Mouse (Mus musculus) limb, embryonic 10.5 days (tissue): Measurements from ENCODE around the gene Cdh23. TPM values are rescaled to one million over a fixed set of nuclear protein-coding genes. Genes with fewer than 3 reads are reported as not detected.
A peak's percentile ranks its signal among the peaks of the same experiment; 100 is the strongest.

Experiments
- DNase-seq: peaks from one replicate; pipeline ENCODE4 v3.0.0-alpha.2; 2017; ENCODE audit warnings: low spot score
- H3K27ac ChIP-seq: fragments of 300-500 bp; sonication (generic); 2 replicates; pipeline ENCODE4 v1.5.1; 2016; ENCODE audit warnings: mild to moderate bottlenecking
- H3K27me3 ChIP-seq: fragments of 300-500 bp; sonication (generic); 2 replicates; pipeline ENCODE4 v1.6.1; 2016; ENCODE audit warnings: low read depth, mild to moderate bottlenecking; ENCODE audit not compliant: poor library complexity, severe bottlenecking
- H3K36me3 ChIP-seq: fragments of 300-500 bp; sonication (generic); 2 replicates; pipeline ENCODE4 v1.6.1; 2016; ENCODE audit warnings: mild to moderate bottlenecking, moderate library complexity
- H3K4me1 ChIP-seq: fragments of 300-500 bp; sonication (generic); 2 replicates; pipeline ENCODE4 v1.6.1; 2016
- H3K4me3 ChIP-seq: fragments of 300-500 bp; sonication (generic); 2 replicates; pipeline ENCODE4 v1.5.1; 2016; ENCODE audit warnings: mild to moderate bottlenecking, moderate library complexity
- H3K9me3 ChIP-seq: fragments of 300-500 bp; sonication (generic); replicated peaks from 2 replicates; pipeline ENCODE4 v1.6.1; 2016; ENCODE audit warnings: mild to moderate bottlenecking
- WGBS: fragments of 180-500 bp; shearing (Covaris S2); methylation state at CpG from one replicate; pipeline ENCODE4 v1.1.7; 2016; 5-methylcytosine and 5-hydroxymethylcytosine counted together
- polyA plus RNA-seq: library from polyadenylated mRNA; unstranded; fragments of >200 nt; fragmentation: Nextera tagmentation; extraction: Ambion mirVana; gene quantifications from 2 replicates; pipeline ENCODE4 v1.2.1, GENCODE M21; 2016

Cdh23 gene
- polyA plus RNA-seq, 1 experiment from 2014 or later: 0.36 TPM

- Histone ChIP-seq H3K4me3 (no peak overlapping the region), H3K27ac (0 out of 2 replicates have a peak overlapping the region, but pooled peaks have one; percentile 19), H3K4me1 (peaks cover 39% of the 10 kb centered on the region), H3K27me3 (no peaks in the 10 kb centered on the region), H3K36me3 (no peaks in the 10 kb centered on the region), H3K9me3 (no peaks in the 10 kb centered on the region)
- 79% methylated on average over 2 of the region's 2 CpGs for WGBS
- DNase-seq: no peak
Observed at GRCm38 (mm10) chr10:60370098-60370497, 326.2 kb downstream of the Cdh23 start.

- Histone ChIP-seq H3K36me3 (no peaks in the 10 kb centered on the region), H3K4me1 (peaks cover 40% of the 10 kb centered on the region), H3K27ac (0 out of 2 replicates have a peak overlapping the region, but pooled peaks have one; percentile 19), H3K4me3 (no peak overlapping the region), H3K9me3 (no peaks in the 10 kb centered on the region), H3K27me3 (no peaks in the 10 kb centered on the region)
- no peak for DNase-seq
- WGBS: 82% methylated on average over 6 of the region's 6 CpGs
Observed at GRCm38 (mm10) chr10:60369405-60369804, 326.9 kb downstream of the Cdh23 start.

- WGBS: 76% methylated on average over 4 of the region's 4 CpGs
- Histone ChIP-seq H3K36me3 (no peaks in the 10 kb centered on the region), H3K4me1 (peaks cover 40% of the 10 kb centered on the region), H3K4me3 (no peak overlapping the region), H3K27me3 (no peaks in the 10 kb centered on the region), H3K27ac (no peak overlapping the region), H3K9me3 (no peaks in the 10 kb centered on the region)
- no peak for DNase-seq
Observed at GRCm38 (mm10) chr10:60367904-60368303, 328.4 kb downstream of the Cdh23 start.

GRCm38 (mm10) chr10:60367145-60367544 is 329.1 kb downstream of the Cdh23 start:
- H3K36me3 ChIP-seq: no peaks in the 10 kb centered on the region
- no peaks in the 10 kb centered on the region for H3K9me3 ChIP-seq
- H3K4me1 ChIP-seq: peaks cover 44% of the 10 kb centered on the region
- H3K4me3 ChIP-seq: no peak overlapping the region
- no peak overlapping the region for H3K27ac ChIP-seq
- H3K27me3 ChIP-seq: no peaks in the 10 kb centered on the region
- 73% methylated on average over 2 of the region's 2 CpGs for WGBS
- DNase-seq: no peak

GRCm38 (mm10) chr10:60363426-60363825 is 332.9 kb downstream of the Cdh23 start:
- WGBS: 65% methylated on average over 6 of the region's 6 CpGs
- Histone ChIP-seq H3K9me3 (no peaks in the 10 kb centered on the region), H3K27ac (peak overlapping the region; percentile 80; the same call in 1 of the 2 replicates), H3K27me3 (no peaks in the 10 kb centered on the region), H3K4me1 (peaks cover 52% of the 10 kb centered on the region), H3K4me3 (no peak overlapping the region), H3K36me3 (no peaks in the 10 kb centered on the region)
- DNase-seq: no peak

GRCm38 (mm10) chr10:60362310-60362628 is 334.0 kb downstream of the Cdh23 start:
- H3K27ac ChIP-seq: peak overlapping the region; percentile 80
- no peaks in the 10 kb centered on the region for H3K36me3 ChIP-seq
- H3K4me1 ChIP-seq: peaks cover 54% of the 10 kb centered on the region
- WGBS: 31% methylated on average over 2 of the region's 2 CpGs
- H3K4me3 ChIP-seq: no peak overlapping the region
- no peak for DNase-seq
- H3K27me3 ChIP-seq: no peaks in the 10 kb centered on the region
- H3K9me3 ChIP-seq: no peaks in the 10 kb centered on the region

- H3K27me3 ChIP-seq: no peaks in the 10 kb centered on the region
- H3K36me3 ChIP-seq: no peaks in the 10 kb centered on the region
- no peak overlapping the region for H3K4me3 ChIP-seq
- peak overlapping the region; percentile 80 for H3K27ac ChIP-seq
- H3K9me3 ChIP-seq: no peaks in the 10 kb centered on the region
- no peak for DNase-seq
- H3K4me1 ChIP-seq: peaks cover 55% of the 10 kb centered on the region
- WGBS: 57% methylated on average over 12 of the region's 12 CpGs
Observed at GRCm38 (mm10) chr10:60361615-60362309, 334.5 kb downstream of the Cdh23 start.

- H3K4me1 ChIP-seq: peaks cover 38% of the 10 kb centered on the region
- no peaks in the 10 kb centered on the region for H3K9me3 ChIP-seq
- H3K27ac ChIP-seq: peak overlapping the region; percentile 7; the same call in 1 of the 2 replicates
- no peaks in the 10 kb centered on the region for H3K27me3 ChIP-seq
- H3K36me3 ChIP-seq: no peaks in the 10 kb centered on the region
- DNase-seq: no peak
- WGBS: 50% methylated on average over 4 of the region's 4 CpGs
- no peak overlapping the region for H3K4me3 ChIP-seq
Observed at GRCm38 (mm10) chr10:60358776-60359175, 337.5 kb downstream of the Cdh23 start.

GRCm38 (mm10) chr10:60357901-60358300 is 338.4 kb downstream of the Cdh23 start:
- H3K27ac ChIP-seq: no peak overlapping the region
- no peaks in the 10 kb centered on the region for H3K9me3 ChIP-seq
- peaks cover 38% of the 10 kb centered on the region for H3K4me1 ChIP-seq
- no peaks in the 10 kb centered on the region for H3K36me3 ChIP-seq
- no peak for DNase-seq
- H3K27me3 ChIP-seq: no peaks in the 10 kb centered on the region
- no peak overlapping the region for H3K4me3 ChIP-seq
- 96% methylated on average over 14 of the region's 14 CpGs for WGBS

- WGBS: 93% methylated on average over 4 of the region's 4 CpGs
- Histone ChIP-seq H3K4me3 (no peak overlapping the region), H3K9me3 (no peaks in the 10 kb centered on the region), H3K4me1 (peaks cover 37% of the 10 kb centered on the region), H3K36me3 (no peaks in the 10 kb centered on the region), H3K27me3 (no peaks in the 10 kb centered on the region), H3K27ac (peak overlapping the region; percentile 16; the same call in 1 of the 2 replicates)
- DNase-seq: no peak
Observed at GRCm38 (mm10) chr10:60357441-60357840, 338.8 kb downstream of the Cdh23 start.

- no peaks in the 10 kb centered on the region for H3K36me3 ChIP-seq
- H3K4me3 ChIP-seq: no peak overlapping the region
- 0 out of 2 replicates have a peak overlapping the region, but pooled peaks have one; percentile 37 for H3K27ac ChIP-seq
- H3K27me3 ChIP-seq: no peaks in the 10 kb centered on the region
- 71% methylated on average over 11 of the region's 11 CpGs for WGBS
- H3K9me3 ChIP-seq: no peaks in the 10 kb centered on the region
- H3K4me1 ChIP-seq: peaks cover 44% of the 10 kb centered on the region
- no peak for DNase-seq
Observed at GRCm38 (mm10) chr10:60354881-60355677, 341.2 kb downstream of the Cdh23 start.

GRCm38 (mm10) chr10:60354003-60354325 is 342.3 kb downstream of the Cdh23 start:
- Histone ChIP-seq H3K4me1 (peaks cover 52% of the 10 kb centered on the region), H3K36me3 (no peaks in the 10 kb centered on the region), H3K27me3 (no peaks in the 10 kb centered on the region), H3K9me3 (no peaks in the 10 kb centered on the region), H3K4me3 (no peak overlapping the region), H3K27ac (0 out of 2 replicates have a peak overlapping the region, but pooled peaks have one; percentile 37)
- DNase-seq: no peak
- 89% methylated on average over 4 of the region's 4 CpGs for WGBS

- no peak overlapping the region for H3K4me3 ChIP-seq
- DNase-seq: no peak
- H3K36me3 ChIP-seq: no peaks in the 10 kb centered on the region
- WGBS: 73% methylated on average over 5 of the region's 5 CpGs
- 0 out of 2 replicates have a peak overlapping the region, but pooled peaks have one; percentile 37 for H3K27ac ChIP-seq
- peaks cover 4% of the 10 kb centered on the region for H3K27me3 ChIP-seq
- no peaks in the 10 kb centered on the region for H3K9me3 ChIP-seq
- H3K4me1 ChIP-seq: peaks cover 53% of the 10 kb centered on the region
Observed at GRCm38 (mm10) chr10:60353241-60354002, 342.9 kb downstream of the Cdh23 start.
